Mouse (Mus musculus) urinary bladder, adult 2 months (tissue): ENCODE measurements around the gene Gpn1. TPM values are rescaled to one million over a fixed set of nuclear protein-coding genes. Genes with fewer than 3 reads are reported as not detected.

ENCODE experiments used
- DNase-seq: peaks from one replicate; pipeline ENCODE4 v3.0.0; 2022; ENCODE audit warnings: low spot score
- polyA plus RNA-seq: library from polyadenylated mRNA; depleted of rRNA; stranded (reverse); fragments of >200 nt; gene quantifications from 2 replicates; pipeline ENCODE4 v1.2.3, GENCODE M21; 2012; rRNA removed

Gene Gpn1
- polyA plus RNA-seq, 1 experiment: 13.7 TPM

GRCm38 (mm10) chr5:31559401-31559800, 64.9 kb downstream of the Gpn1 start:
- DNase-seq: no peak

- no peak for DNase-seq
These were observed 65.8 kb downstream of the Gpn1 start for GRCm38 (mm10) chr5:31560352-31560751.

GRCm38 (mm10) chr5:31562036-31562666, 67.6 kb downstream of the Gpn1 start:
- no peak for DNase-seq

Other genes with a start within 250 kb of the Gpn1 start
- 40.9 and 56.9 TPM in 2 replicates for gene Krtcap3, start 243.1 kb upstream of the Gpn1 start, polyA plus RNA-seq
- gene Ift172, start 203.6 kb upstream of the Gpn1 start, polyA plus RNA-seq: 36.1 and 39.8 TPM in 2 replicates
- 14.7 and 17.6 TPM in 2 replicates for gene Fndc4, start 198.7 kb upstream of the Gpn1 start, polyA plus RNA-seq
- 0.29 and 0.39 TPM in 2 replicates for gene Gckr, start 197.3 kb upstream of the Gpn1 start, polyA plus RNA-seq
- gene Zfp512, start 42.3 kb upstream of the Gpn1 start, polyA plus RNA-seq: 29.2 and 32.5 TPM in 2 replicates
- gene 4930548H24Rik, start 9.0 kb upstream of the Gpn1 start, polyA plus RNA-seq: 0.06 and 0.10 TPM in 2 replicates
- 17.1 and 18.8 TPM in 2 replicates for gene Slc4a1ap, start 32.3 kb downstream of the Gpn1 start, polyA plus RNA-seq
- 12.9 and 16.7 TPM in 2 replicates for gene Supt7l, start 33.1 kb downstream of the Gpn1 start, polyA plus RNA-seq
- 174 and 196 TPM in 2 replicates for gene Mrpl33, start 102.2 kb downstream of the Gpn1 start, polyA plus RNA-seq
- gene Rbks, start 202.9 kb downstream of the Gpn1 start, polyA plus RNA-seq: 3.1 and 3.9 TPM in 2 replicates
- gene Babam2, start 202.9 kb downstream of the Gpn1 start, polyA plus RNA-seq: 58.7 and 61.4 TPM in 2 replicates